In genomic region chr8:83901566-83902485, GRCm38 (mm10) we compare ENCODE assay signal across 8 mouse cellular contexts. TPM values are rescaled to one million over a fixed set of nuclear protein-coding genes. Genes with fewer than 3 reads are reported as not detected.
DNase-seq lines count a peak whose midpoint lies in the region; ATAC-seq and TF ChIP-seq lines count a peak whose summit lies in the region.

No protein-coding gene starts in this region.

- peak overlapping the region; percentile 99 for H3K4me2 ChIP-seq in heart, embryonic 12.5 days
- peak overlapping the region; percentile 78 for H3K4me2 ChIP-seq in CH12.LX (ENCODE audit: insufficient read depth, low read depth, poor library complexity, severe bottlenecking)
- H3K4me2 ChIP-seq in embryonic facial prominence, embryonic 14.5 days (ENCODE audit: low read depth, low read length) = peak overlapping the region; percentile 82
- peak overlapping the region; percentile 74 for H3K4me2 ChIP-seq in limb, embryonic 14.5 days (replicated peaks; ENCODE audit: low read depth, low read length, severe bottlenecking)
- peak overlapping the region; percentile 84 for H3K4me2 ChIP-seq in stomach, embryonic 14.5 days (replicated peaks; ENCODE audit: low read depth, low read length)

- in situ Hi-C loops in CH12.LX (cut with MboI; ENCODE audit: low pct_ligation_motif_present, low pct_unique_long_range_greater_than_20kb, low sequenced_read_pairs) = no loop called here

- H3K4me3 ChIP-seq in heart, embryonic 12.5 days = peak overlapping the region; percentile 87
- H3K4me3 ChIP-seq in CH12.LX (replicated peaks in 1 of 3; ENCODE audit: low read depth in 2 of 3, low read length in 2 of 3, poor library complexity in 1 of 3) = peak overlapping the region; percentile 45 to 81 (median 71)
- peak overlapping the region; percentile 90 for H3K4me3 ChIP-seq in embryonic facial prominence, embryonic 14.5 days (ENCODE audit: low read depth, low read length)
- peak overlapping the region; percentile 95 for H3K4me3 ChIP-seq in limb, embryonic 14.5 days (replicated peaks; ENCODE audit: low read length)
- H3K4me3 ChIP-seq in stomach, embryonic 14.5 days (ENCODE audit: low read depth, low read length) = peak overlapping the region; percentile 93

- peaks cover 67% of the 10 kb centered on the region for H3K4me1 ChIP-seq in heart, embryonic 12.5 days (replicated peaks)
- H3K4me1 ChIP-seq in CH12.LX (ENCODE audit: control insufficient read depth in 1 of 2, insufficient read depth in 2 of 2) = peaks cover 16 to 43% of the 10 kb centered on the region in 2 experiments
- H3K4me1 ChIP-seq in embryonic facial prominence, embryonic 14.5 days (ENCODE audit: control insufficient read depth, insufficient read depth, low read length) = peaks cover 36% of the 10 kb centered on the region
- peaks cover 42% of the 10 kb centered on the region for H3K4me1 ChIP-seq in limb, embryonic 14.5 days (ENCODE audit: control insufficient read depth, insufficient read depth, low read length)
- peaks cover 43% of the 10 kb centered on the region for H3K4me1 ChIP-seq in stomach, embryonic 14.5 days (ENCODE audit: control insufficient read depth, insufficient read depth, low read length)

- H3K36me3 ChIP-seq in heart, embryonic 12.5 days = no peaks in the 10 kb centered on the region
- peaks cover 0 to 19% of the 10 kb centered on the region in 2 experiments for H3K36me3 ChIP-seq in CH12.LX (replicated peaks in 1 of 2; ENCODE audit: control insufficient read depth in 1 of 2, insufficient read depth in 1 of 2, low read length in 1 of 2)
- peaks cover 7% of the 10 kb centered on the region; the same call in 1 of the 2 replicates for H3K36me3 ChIP-seq in embryonic facial prominence, embryonic 14.5 days (ENCODE audit: control insufficient read depth, insufficient read depth, low read length)
- peaks cover 4% of the 10 kb centered on the region; the same call in 1 of the 2 replicates for H3K36me3 ChIP-seq in limb, embryonic 14.5 days (ENCODE audit: control insufficient read depth, insufficient read depth, low read length)
- H3K36me3 ChIP-seq in stomach, embryonic 14.5 days (ENCODE audit: control insufficient read depth, insufficient read depth, low read length) = no peaks in the 10 kb centered on the region

- H3K27me3 ChIP-seq in heart, embryonic 12.5 days (replicated peaks) = peaks cover 3% of the 10 kb centered on the region
- peaks cover 1% of the 10 kb centered on the region for H3K27me3 ChIP-seq in CH12.LX (replicated peaks)
- H3K27me3 ChIP-seq in embryonic facial prominence, embryonic 14.5 days (replicated peaks; ENCODE audit: control insufficient read depth, insufficient read depth, low read length) = no peaks in the 10 kb centered on the region
- no peaks in the 10 kb centered on the region for H3K27me3 ChIP-seq in limb, embryonic 14.5 days (ENCODE audit: control insufficient read depth, insufficient read depth, low read length)
- no peaks in the 10 kb centered on the region for H3K27me3 ChIP-seq in stomach, embryonic 14.5 days (ENCODE audit: control insufficient read depth, insufficient read depth, low read length)

- dilution Hi-C loops in CH12.LX (cut with MboI; ENCODE audit: extremely low pct_ligation_motif_present, extremely low pct_unique_long_range_greater_than_20kb, low sequenced_read_pairs) = no loop called here

- H3K79me2 ChIP-seq in CH12.LX (replicated peaks; ENCODE audit: control insufficient read depth, extremely low read depth, insufficient read depth, poor library complexity, severe bottlenecking) = no peaks in the 10 kb centered on the region

- 14% methylated on average over 14 of the region's 14 CpGs for WGBS in heart, embryonic 12.5 days
- 10% methylated on average over 11 of the region's 14 CpGs for WGBS in embryonic facial prominence, embryonic 14.5 days
- WGBS in limb, embryonic 14.5 days = 9% methylated on average over 14 of the region's 14 CpGs
- 6% methylated on average over 14 of the region's 14 CpGs for WGBS in stomach, embryonic 14.5 days

- H3K9ac ChIP-seq in heart, embryonic 12.5 days = peak overlapping the region; percentile 91
- H3K9ac ChIP-seq in CH12.LX (ENCODE audit: insufficient read depth, low read depth) = no peak overlapping the region
- H3K9ac ChIP-seq in embryonic facial prominence, embryonic 14.5 days (ENCODE audit: low read depth, low read length) = peak overlapping the region; percentile 82
- peak overlapping the region; percentile 87; the same call in 1 of the 2 replicates for H3K9ac ChIP-seq in limb, embryonic 14.5 days (ENCODE audit: low read depth, low read length, severe bottlenecking)
- no peak overlapping the region; the same call in 1 of the 2 replicates for H3K9ac ChIP-seq in stomach, embryonic 14.5 days (replicated peaks; ENCODE audit: low read depth, low read length)

- TF ChIP-seq EP300 in CH12.LX (IDR thresholded peaks at IDR 0.05; ENCODE audit: low read length) = no peak

- no peak for TF ChIP-seq POLR2A in CH12.LX (IDR thresholded peaks at IDR 0.05; ENCODE audit: low read depth, low read length)
- no peak for TF ChIP-seq POLR2A in limb, embryonic 14.5 days (IDR thresholded peaks at IDR 0.05; ENCODE audit: borderline replicate concordance, extremely low read depth, insufficient read depth, insufficient read length)

- no peak overlapping the region for H3K27ac ChIP-seq in heart, embryonic 12.5 days (ENCODE audit: poor library complexity, severe bottlenecking)
- H3K27ac ChIP-seq in CH12.LX (ENCODE audit: insufficient read depth, low read depth) = no peak overlapping the region
- H3K27ac ChIP-seq in embryonic facial prominence, embryonic 14.5 days (replicated peaks; ENCODE audit: low read depth, low read length) = no peak overlapping the region
- H3K27ac ChIP-seq in limb, embryonic 14.5 days (replicated peaks; ENCODE audit: low read depth, low read length) = no peak overlapping the region
- H3K27ac ChIP-seq in stomach, embryonic 14.5 days (ENCODE audit: low read length) = no peak overlapping the region

- no peak for TF ChIP-seq RAD21 in CH12.LX (IDR thresholded peaks at IDR 0.05; ENCODE audit: low read depth, low read length)

- ATAC-seq in heart, embryonic 12.5 days (ENCODE audit: insufficient number of reproducible peaks, low FRiP score) = no peak
- ATAC-seq in embryonic facial prominence, embryonic 14.5 days (ENCODE audit: low read depth) = no peak
- ATAC-seq in limb, embryonic 14.5 days (ENCODE audit: low FRiP score, low read depth) = no peak
- no peak for ATAC-seq in stomach, embryonic 14.5 days (ENCODE audit: insufficient number of reproducible peaks, insufficient read depth, low FRiP score, low read depth)

- no peaks in the 10 kb centered on the region for H3K9me3 ChIP-seq in heart, embryonic 12.5 days (replicated peaks)
- H3K9me3 ChIP-seq in CH12.LX (replicated peaks; ENCODE audit: low read length) = no peaks in the 10 kb centered on the region
- no peaks in the 10 kb centered on the region for H3K9me3 ChIP-seq in embryonic facial prominence, embryonic 14.5 days (ENCODE audit: control insufficient read depth, low read length)
- no peaks in the 10 kb centered on the region for H3K9me3 ChIP-seq in limb, embryonic 14.5 days (ENCODE audit: control insufficient read depth, low read length)
- no peaks in the 10 kb centered on the region for H3K9me3 ChIP-seq in stomach, embryonic 14.5 days (ENCODE audit: control insufficient read depth, low read depth, low read length)

- no peak for DNase-seq in heart, adult 8-10 months (ENCODE audit: low spot score)
- DNase-seq in CH12.LX (ENCODE audit: extremely low read depth) = no peak
- DNase-seq in embryonic facial prominence, embryonic 14.5 days (ENCODE audit: low spot score) = no peak
- no peak for DNase-seq in limb, embryonic 14.5 days (ENCODE audit: low spot score)
- DNase-seq in thymus, postnatal 10 days (ENCODE audit: low spot score in 2 of 2) = no peak
- DNase-seq in gastrocnemius, postnatal 10 days = no peak

- TF ChIP-seq CTCF in CH12.LX (conservative IDR thresholded peaks at IDR 0.05 in 1 of 2, IDR thresholded peaks at IDR 0.05 in 1 of 2; ENCODE audit: low read depth in 2 of 2, low read length in 2 of 2) = no peak

RNA-seq across cellular contexts. Expression of gene Adgrl1, which starts 1.9 kb away (rescaled TPM):
- 11.2 and 11.4 TPM in 2 replicates for polyA plus RNA-seq in heart, embryonic 12.5 days (2016; fragmentation: Nextera tagmentation; extraction: Ambion mirVana)
- 10 to 100 TPM; 10.8 to 17.6 (median 14.2) TPM for total RNA-seq in heart, adult 8-10 months (2022)
- 12.5 and 14.8 TPM in 2 replicates for total RNA-seq in CH12.LX (2012; rRNA removed)
- total RNA-seq in CH12.LX (2014; rRNA removed) = 3.5 and 4.4 TPM in 2 replicates
- 9.7 and 14.5 TPM in 2 replicates for polyA plus RNA-seq in CH12.LX (2012; ENCODE audit: insufficient read length, low read depth)
- 25.1 and 31.7 TPM in 2 replicates for polyA plus RNA-seq in embryonic facial prominence, embryonic 14.5 days (2014; fragmentation: Nextera tagmentation; extraction: Ambion mirVana)
- 123 and 177 TPM in 2 replicates for polyA plus RNA-seq in limb, embryonic 14.5 days (2012; rRNA removed)
- 38.5 and 45.3 TPM in 2 replicates for polyA plus RNA-seq in limb, embryonic 14.5 days (2014; fragmentation: Nextera tagmentation; extraction: Ambion mirVana)
- 29.5 and 31.3 TPM in 2 replicates for polyA plus RNA-seq in stomach, embryonic 14.5 days (2014; fragmentation: Nextera tagmentation; extraction: Ambion mirVana)
- 10 to 100 TPM; 19.6 to 25.2 TPM for total RNA-seq in gastrocnemius, postnatal 10 days (2021)

RNA-seq across cellular contexts. Expression of gene Gm10644, which starts 53.2 kb away (rescaled TPM):
- 0.34 and 0.40 TPM in 2 replicates for polyA plus RNA-seq in heart, embryonic 12.5 days (2016; fragmentation: Nextera tagmentation; extraction: Ambion mirVana)
- total RNA-seq in heart, adult 8-10 months (2022) = 1 to 10 TPM; 1.3 to 2.5 (median 1.9) TPM
- total RNA-seq in CH12.LX (2012; rRNA removed) (1.1 and 1.7 TPM in 2 replicates), CH12.LX (2014; rRNA removed) (0.58 TPM in 2 replicates)
- 0.44 and 0.72 TPM in 2 replicates for polyA plus RNA-seq in CH12.LX (2012; ENCODE audit: insufficient read length, low read depth)
- polyA plus RNA-seq in embryonic facial prominence, embryonic 14.5 days (2014; fragmentation: Nextera tagmentation; extraction: Ambion mirVana) = 0.48 and 0.82 TPM in 2 replicates
- polyA plus RNA-seq in limb, embryonic 14.5 days (2012; rRNA removed) = 0.63 and 0.69 TPM in 2 replicates
- polyA plus RNA-seq in limb, embryonic 14.5 days (2014; fragmentation: Nextera tagmentation; extraction: Ambion mirVana) = 0.48 and 0.53 TPM in 2 replicates
- 0.56 and 0.70 TPM in 2 replicates for polyA plus RNA-seq in stomach, embryonic 14.5 days (2014; fragmentation: Nextera tagmentation; extraction: Ambion mirVana)
- under 1 TPM in 1 of 2 experiments, not detected in 1; 0.32 TPM for total RNA-seq in gastrocnemius, postnatal 10 days (2021)

RNA-seq across cellular contexts. Expression of gene Asf1b, which starts 53.5 kb away (rescaled TPM):
- 55.0 and 58.3 TPM in 2 replicates for polyA plus RNA-seq in heart, embryonic 12.5 days (2016; fragmentation: Nextera tagmentation; extraction: Ambion mirVana)
- 1 to 10 TPM in 3 of 4 experiments, under 1 TPM in 1; 0.81 to 2.4 (median 1.7) TPM for total RNA-seq in heart, adult 8-10 months (2022)
- total RNA-seq in CH12.LX (2012; rRNA removed) = 71.1 and 94.5 TPM in 2 replicates
- 58.9 and 62.2 TPM in 2 replicates for total RNA-seq in CH12.LX (2014; rRNA removed)
- polyA plus RNA-seq in CH12.LX (2012; ENCODE audit: insufficient read length, low read depth) = 86.3 and 101 TPM in 2 replicates
- 63.9 and 68.8 TPM in 2 replicates for polyA plus RNA-seq in embryonic facial prominence, embryonic 14.5 days (2014; fragmentation: Nextera tagmentation; extraction: Ambion mirVana)
- 70.4 and 76.2 TPM in 2 replicates for polyA plus RNA-seq in limb, embryonic 14.5 days (2012; rRNA removed)
- 56.0 and 61.2 TPM in 2 replicates for polyA plus RNA-seq in limb, embryonic 14.5 days (2014; fragmentation: Nextera tagmentation; extraction: Ambion mirVana)
- 53.2 and 58.2 TPM in 2 replicates for polyA plus RNA-seq in stomach, embryonic 14.5 days (2014; fragmentation: Nextera tagmentation; extraction: Ambion mirVana)
- total RNA-seq in gastrocnemius, postnatal 10 days (2021) = 1 to 10 TPM; 6.5 to 7.3 TPM

Comparison
In these comparisons a context has a peak if more than half of its experiments do, and no peak if none do; other contexts are left out.
1. H3K9ac ChIP-seq: peak in heart, embryonic 12.5 days (single experiment), embryonic facial prominence, embryonic 14.5 days (single experiment) and limb, embryonic 14.5 days (single experiment); none in CH12.LX (single experiment) and stomach, embryonic 14.5 days (single experiment).
2. Peak in every context shown above with its lines, with median percentiles within 50 percentile points of each other: H3K4me2 ChIP-seq and H3K4me3 ChIP-seq.